Mouse (Mus musculus): ENCODE results near the gene Hook1. TPM values are rescaled to one million over a fixed set of nuclear protein-coding genes. Genes with fewer than 3 reads are reported as not detected.
"Not testable (repeated sequence)": the region's sequence is repeated elsewhere in the genome, so short reads cannot be mapped to it uniquely, and the experiment has no call there.

Gene Hook1
- 15.4 and 24.3 TPM in 2 replicates for polyA plus RNA-seq (2012; rRNA removed)

- WGBS = 1% methylated on average over 82 of the region's 82 CpGs
- DNase-seq (ENCODE audit: low read depth, low spot score) = peak; percentile 91
These were observed at the start of gene Hook1 for GRCm38 (mm10) chr4:95966928-95967724. Gene Hook1, plus strand, starts transcription at chr4:95967240.

GRCm38 (mm10) chr4:95917703-95918102 is 49.3 kb upstream of the Hook1 start:
- DNase-seq (ENCODE audit: low read depth, low spot score) = no peak
- 72% methylated on average over 6 of the region's 6 CpGs for WGBS

GRCm38 (mm10) chr4:95920448-95920847 is 46.6 kb upstream of the Hook1 start:
- DNase-seq (ENCODE audit: low read depth, low spot score) = no peak
- 49% methylated on average over 4 of the region's 4 CpGs for WGBS

DNA sequence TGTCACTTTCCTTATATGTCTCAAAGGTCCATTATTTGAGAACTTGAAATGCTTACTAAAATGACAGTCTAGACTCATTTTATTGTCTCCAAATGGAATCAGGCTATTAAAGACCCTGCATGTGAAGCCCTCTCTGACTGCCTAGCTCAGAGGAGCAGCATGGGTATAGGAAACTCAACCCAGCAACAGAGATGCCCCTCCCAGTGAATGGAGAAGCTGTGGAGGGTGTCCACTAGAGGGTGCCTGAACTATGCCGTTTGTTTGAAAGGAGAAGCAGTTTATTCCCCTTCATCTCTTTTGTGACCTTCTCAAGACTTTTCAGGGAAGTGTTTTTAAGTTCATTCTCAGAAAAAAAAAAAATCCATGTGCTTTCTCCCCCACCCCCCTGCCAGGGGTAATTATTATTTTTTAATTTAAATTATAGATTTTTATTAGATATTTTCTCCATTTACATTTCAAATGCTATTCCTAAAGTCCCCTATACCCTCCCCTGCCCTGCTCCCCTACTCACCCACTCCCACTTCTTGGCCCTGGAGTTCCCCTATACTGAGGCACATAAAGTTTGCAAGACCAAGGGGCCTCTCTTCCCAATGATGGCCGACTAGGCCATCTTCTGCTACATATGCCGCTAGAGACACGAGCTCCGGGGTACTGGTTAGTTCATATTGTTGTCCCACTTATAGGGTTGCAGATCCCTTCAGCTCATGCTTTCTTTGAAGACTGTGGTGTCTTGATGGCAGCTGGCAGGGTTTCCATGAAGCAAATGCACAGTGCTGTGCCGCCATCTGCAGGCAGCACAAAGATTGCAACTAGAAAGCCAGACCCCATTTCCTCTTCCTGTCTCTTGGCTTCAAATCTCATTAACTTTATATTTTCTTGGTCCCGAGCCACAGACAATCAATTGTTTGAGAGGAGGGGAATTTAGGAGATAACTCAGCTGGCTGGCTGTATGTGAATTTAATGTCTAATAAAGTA is 42.5 kb upstream of the Hook1 start:
- 11% methylated on average over 7 of the region's 7 CpGs for WGBS
- DNase-seq (ENCODE audit: low read depth, low spot score) = no peak

GRCm38 (mm10) chr4:95928846-95929245 is 38.2 kb upstream of the Hook1 start:
- WGBS = 95% methylated on average over 1 of the region's 1 CpGs
- no peak for DNase-seq (ENCODE audit: low read depth, low spot score)

GRCm38 (mm10) chr4:95929936-95930335 is 37.1 kb upstream of the Hook1 start:
- 94% methylated on average over 1 of the region's 1 CpGs for WGBS

DNA sequence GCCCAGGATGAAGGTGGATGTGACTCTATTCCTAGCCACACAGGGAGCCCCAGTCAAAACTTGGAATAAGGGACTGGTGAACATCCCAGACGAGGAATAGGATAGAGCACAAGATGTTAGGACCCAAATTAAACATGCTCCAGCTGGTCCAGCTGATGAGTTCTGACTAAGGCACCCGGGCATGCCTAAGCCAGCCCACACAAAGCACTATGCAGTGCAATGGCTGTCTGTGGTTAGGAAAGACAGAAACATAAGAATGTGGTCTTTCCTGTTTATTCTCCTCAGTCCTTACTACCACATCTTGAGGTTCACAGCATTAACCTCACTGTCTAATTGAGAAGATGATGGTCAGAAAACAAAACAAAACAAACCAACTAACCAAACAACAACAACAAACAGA is 35.7 kb upstream of the Hook1 start:
- DNase-seq (ENCODE audit: low read depth, low spot score) = no peak
- WGBS = 64% methylated on average over 2 of the region's 2 CpGs

More at GRCm38 (mm10) chr4:95929936-95930335, 37.1 kb upstream of the Hook1 start:
- DNase-seq (ENCODE audit: low read depth, low spot score) = no peak

DNA sequence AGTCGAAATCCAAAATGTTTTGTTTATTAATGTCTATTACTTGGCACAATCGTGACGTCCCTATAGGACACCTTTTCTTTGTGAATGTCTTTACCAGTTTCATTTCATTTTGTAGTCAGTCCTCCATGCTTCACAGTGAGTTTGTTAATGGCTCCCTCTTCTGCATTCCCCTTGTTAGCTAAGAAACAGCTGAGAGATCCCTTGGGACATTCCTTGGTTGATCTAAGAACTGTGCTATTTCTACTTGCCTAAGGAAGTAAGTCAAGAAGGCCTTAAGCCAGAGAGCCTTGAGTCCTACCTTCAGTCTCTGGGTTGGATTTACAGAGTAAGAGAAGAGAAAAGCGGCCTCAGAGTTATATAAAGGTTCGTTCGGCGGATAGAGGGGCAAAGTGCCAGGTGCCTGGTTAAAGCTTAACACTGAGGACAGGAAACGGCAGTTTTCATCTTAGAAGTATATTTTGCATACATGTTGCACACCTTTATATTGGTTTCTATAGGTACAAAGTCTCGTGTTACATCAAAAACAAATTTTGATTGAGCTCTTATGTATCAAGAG is 33.2 kb upstream of the Hook1 start:
- 32% methylated on average over 9 of the region's 9 CpGs for WGBS
- peak; percentile 70 for DNase-seq (ENCODE audit: low read depth, low spot score)

- peak; percentile 78 for DNase-seq (ENCODE audit: low read depth, low spot score)
- WGBS = 34% methylated on average over 4 of the region's 4 CpGs
These were observed 32.5 kb upstream of the Hook1 start for GRCm38 (mm10) chr4:95934384-95935035.

DNA sequence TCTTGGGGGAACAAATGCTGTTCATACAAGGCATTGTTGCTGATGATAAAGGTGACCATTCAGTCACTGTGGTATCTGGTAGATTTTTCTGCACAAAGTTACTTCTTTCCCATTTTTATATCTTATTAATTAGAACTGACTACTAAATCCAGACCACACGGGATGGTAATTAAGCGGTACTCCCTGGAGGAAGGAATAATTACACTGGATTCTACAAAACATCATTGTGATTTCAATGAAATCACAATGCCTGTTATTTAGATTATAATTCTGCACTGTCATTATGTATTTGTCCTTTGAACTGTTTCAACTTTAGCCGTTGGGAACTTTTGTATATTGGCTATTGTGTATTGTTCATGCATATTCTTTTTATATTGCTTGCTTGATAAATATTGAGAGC is 28.3 kb upstream of the Hook1 start:
- WGBS = 30% methylated on average over 3 of the region's 3 CpGs
- DNase-seq (ENCODE audit: low read depth, low spot score) = no peak

DNA sequence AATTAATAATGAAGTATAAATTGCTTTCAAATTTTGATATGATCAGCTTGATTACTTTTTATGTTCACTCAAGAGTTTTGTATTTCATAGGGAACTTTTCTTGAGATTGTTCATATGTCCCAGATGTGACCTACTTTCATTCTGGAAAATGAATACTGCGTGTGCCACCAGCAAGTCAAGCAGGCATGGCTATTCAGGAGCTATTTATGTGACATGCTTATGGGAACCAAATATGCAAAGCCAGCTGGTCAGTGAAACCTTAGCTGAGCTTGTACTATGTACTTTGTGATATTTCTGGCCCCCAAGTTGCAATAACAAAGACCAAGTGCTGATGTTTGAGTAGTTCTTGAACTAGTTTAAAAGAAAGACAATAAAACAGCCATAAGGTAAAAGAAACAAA is 19.1 kb upstream of the Hook1 start:
- no peak for DNase-seq (ENCODE audit: low read depth, low spot score)
- WGBS = 73% methylated on average over 1 of the region's 1 CpGs

- no peak for DNase-seq (ENCODE audit: low read depth, low spot score)
These were observed 13.7 kb upstream of the Hook1 start for GRCm38 (mm10) chr4:95953328-95953727.

- WGBS = 97% methylated on average over 17 of the region's 17 CpGs
- DNase-seq (ENCODE audit: low read depth, low spot score) = not testable (repeated sequence)
These were observed 15.2 kb downstream of the Hook1 start for GRCm38 (mm10) chr4:95982221-95982620.

DNA sequence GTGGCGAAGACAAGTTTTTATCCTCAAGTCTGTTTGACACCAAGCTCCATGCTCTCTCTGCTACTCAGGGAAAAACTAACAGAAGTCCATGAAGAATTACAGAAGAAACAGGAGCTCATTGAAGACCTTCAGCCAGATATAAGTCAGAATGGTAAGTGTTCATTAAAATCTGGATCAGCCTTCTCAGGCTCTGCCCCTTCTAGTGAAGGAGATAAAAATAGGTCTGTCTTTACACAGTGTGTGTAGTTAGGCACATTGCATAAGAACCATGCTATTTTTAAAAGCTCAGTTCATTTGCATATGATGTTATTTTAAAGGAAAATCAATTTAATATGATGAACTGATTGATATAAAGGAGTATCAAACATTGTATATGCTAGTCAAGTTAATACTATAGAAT is 49.8 kb downstream of the Hook1 start:
- no peak for DNase-seq (ENCODE audit: low read depth, low spot score)
- 95% methylated on average over 1 of the region's 1 CpGs for WGBS

DNA sequence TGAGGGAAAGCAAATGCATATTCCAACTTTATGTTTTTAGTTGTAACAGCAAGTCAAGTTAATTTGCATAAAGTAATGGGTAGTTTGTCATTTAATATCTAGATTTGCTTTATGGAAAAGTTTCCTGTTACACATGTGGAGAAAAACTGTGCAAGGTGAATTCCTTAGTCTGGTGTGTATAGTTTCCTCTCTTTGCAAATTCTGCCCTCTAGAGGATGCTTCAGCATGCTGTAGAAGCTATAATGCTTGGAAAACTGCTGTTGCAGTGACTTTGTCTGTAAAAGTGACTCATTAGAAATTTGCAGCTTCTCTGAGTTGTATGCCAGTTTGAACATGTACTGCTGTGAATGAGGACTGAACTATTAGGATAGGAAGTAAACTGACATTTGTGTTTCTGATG is 55.8 kb downstream of the Hook1 start:
- no peak for DNase-seq (ENCODE audit: low read depth, low spot score)

- DNase-seq (ENCODE audit: low read depth, low spot score) = no peak
- 86% methylated on average over 1 of the region's 1 CpGs for whole genome bisulfite sequencing
These were observed 61.4 kb downstream of the Hook1 start for GRCm38 (mm10) chr4:96028412-96028811.

GRCm38 (mm10) chr4:96060106-96060505 is 93.1 kb downstream of the Hook1 start:
- WGBS = 74% methylated on average over 2 of the region's 2 CpGs
- DNase-seq (ENCODE audit: low read depth, low spot score) = no peak

- WGBS = 75% methylated on average over 2 of the region's 2 CpGs
- no peak for DNase-seq (ENCODE audit: low read depth, low spot score)
These were observed 95.0 kb downstream of the Hook1 start for GRCm38 (mm10) chr4:96062045-96062444.

Measured in large intestine, adult 2 months (tissue).